Mouse (Mus musculus) heart, embryonic 16.5 days (tissue): Measurements from ENCODE around the gene Foxn4. TPM values are rescaled to one million over a fixed set of nuclear protein-coding genes. Genes with fewer than 3 reads are reported as not detected.

Source experiments
- ATAC-seq: fragments of 200-750 bp; cut with Nextera tagmentation; replicated peaks from 2 replicates; pipeline ENCODE4 v1.8.0; 2017; ENCODE audit warnings: moderate number of reproducible peaks; ENCODE audit not compliant: insufficient read depth, low FRiP score; ENCODE audit errors: extremely low read depth
- H3K27ac ChIP-seq: fragments of 300-500 bp; sonication (generic); 2 replicates; pipeline ENCODE4 v1.5.1; 2014; ENCODE audit warnings: mild to moderate bottlenecking, low read length, control low read depth, moderate library complexity
- H3K27me3 ChIP-seq: fragments of 300-500 bp; sonication (generic); 2 replicates; pipeline ENCODE4 v1.6.1; 2014; ENCODE audit warnings: low read length, mixed read lengths; ENCODE audit not compliant: control insufficient read depth, insufficient read depth
- H3K36me3 ChIP-seq: fragments of 300-500 bp; sonication (generic); 2 replicates; pipeline ENCODE4 v1.6.1; 2014; ENCODE audit not compliant: control insufficient read depth, insufficient read depth
- H3K4me1 ChIP-seq: fragments of 300-500 bp; sonication (generic); 2 replicates; pipeline ENCODE4 v1.6.1; 2014; ENCODE audit warnings: low read length, mixed read lengths; ENCODE audit not compliant: control insufficient read depth, insufficient read depth
- H3K4me2 ChIP-seq: fragments of 300-500 bp; sonication (generic); 2 replicates; pipeline ENCODE4 v1.6.1; 2014; ENCODE audit warnings: low read depth, mild to moderate bottlenecking, control low read depth, low read length
- H3K4me3 ChIP-seq: fragments of 300-500 bp; sonication (generic); 2 replicates; pipeline ENCODE4 v1.5.1; 2014; ENCODE audit warnings: mild to moderate bottlenecking, control low read depth, low read length
- H3K9ac ChIP-seq: fragments of 300-500 bp; sonication (generic); 2 replicates; pipeline ENCODE4 v1.6.1; 2014; ENCODE audit warnings: low read length, control low read depth
- H3K9me3 ChIP-seq: fragments of 300-500 bp; sonication (generic); replicated peaks from 2 replicates; pipeline ENCODE4 v1.6.1; 2016; ENCODE audit warnings: low read length; ENCODE audit not compliant: control insufficient read depth
- WGBS: fragments of 180-500 bp; shearing (Covaris S2); extraction: QIAGEN DNeasy Blood & Tissue Kit; methylation state at CpG from one replicate; pipeline ENCODE4 v1.1.7; 2014; 5-methylcytosine and 5-hydroxymethylcytosine counted together
- polyA plus RNA-seq: library from polyadenylated mRNA; unstranded; fragments of >200 nt; fragmentation: Nextera tagmentation; extraction: Ambion mirVana; gene quantifications from 2 replicates; pipeline ENCODE4 v1.2.1, GENCODE M21; 2015

The Foxn4 gene
- polyA plus RNA-seq, 1 experiment from 2014 or later: 0.11 TPM

DNA sequence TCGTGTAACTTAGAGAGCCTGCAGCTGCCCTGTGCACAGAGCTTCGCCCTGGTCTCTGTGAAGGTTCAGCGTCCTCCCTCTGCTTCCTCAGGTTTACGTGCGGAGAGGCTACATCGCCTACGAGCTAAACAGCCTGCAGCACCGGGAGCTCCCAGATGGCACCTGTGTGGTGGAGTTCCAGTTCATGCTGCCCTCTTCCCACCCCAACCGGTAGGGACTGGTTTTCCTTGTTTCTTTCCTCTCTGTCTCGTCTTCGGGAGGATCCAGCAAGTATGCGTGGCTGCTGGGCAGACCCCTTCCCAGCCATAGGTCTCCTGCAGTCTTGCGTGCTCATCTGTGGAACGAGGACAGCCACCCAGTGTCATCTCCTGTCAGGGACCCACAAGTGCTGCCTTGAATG lies 54.8 kb downstream of the Foxn4 start:
- Histone ChIP-seq H3K27ac (no peak overlapping the region), H3K9ac (no peak overlapping the region), H3K4me2 (no peak overlapping the region), H3K27me3 (no peaks in the 10 kb centered on the region), H3K9me3 (0 out of 2 replicates have a peak, but pooled peaks cover 1% of the 10 kb centered on the region), H3K4me1 (no peaks in the 10 kb centered on the region), H3K4me3 (no peak overlapping the region), H3K36me3 (peaks cover 40% of the 10 kb centered on the region)
- WGBS: 86% methylated on average over 14 of the region's 14 CpGs
- no peak for ATAC-seq

DNA sequence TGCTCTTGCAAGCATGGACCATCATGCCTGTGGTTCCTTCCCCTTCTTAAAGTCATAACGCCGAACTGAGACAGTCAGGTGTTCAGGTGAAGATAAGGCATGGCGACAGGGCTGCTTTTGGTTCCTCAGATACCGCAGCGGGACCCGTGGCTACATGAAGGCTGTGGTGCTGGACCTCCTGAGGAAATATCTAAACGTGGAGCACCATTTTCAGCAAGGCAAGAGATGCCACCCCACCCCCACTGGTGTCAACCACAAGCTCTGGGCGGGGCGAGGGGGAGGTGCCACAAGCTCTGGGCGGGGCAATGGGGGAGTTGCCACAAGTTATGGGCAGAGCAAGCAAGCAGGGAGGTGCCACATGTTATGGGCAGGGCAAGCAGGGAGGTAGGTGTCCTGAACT lies 60.4 kb downstream of the Foxn4 start:
- Histone ChIP-seq H3K36me3 (peaks cover 33% of the 10 kb centered on the region), H3K4me3 (no peak overlapping the region), H3K9me3 (no peaks in the 10 kb centered on the region), H3K27ac (no peak overlapping the region), H3K4me1 (no peaks in the 10 kb centered on the region), H3K9ac (no peak overlapping the region), H3K27me3 (no peaks in the 10 kb centered on the region), H3K4me2 (no peak overlapping the region)
- no peak for ATAC-seq
- 62% methylated on average over 10 of the region's 10 CpGs for WGBS

DNA sequence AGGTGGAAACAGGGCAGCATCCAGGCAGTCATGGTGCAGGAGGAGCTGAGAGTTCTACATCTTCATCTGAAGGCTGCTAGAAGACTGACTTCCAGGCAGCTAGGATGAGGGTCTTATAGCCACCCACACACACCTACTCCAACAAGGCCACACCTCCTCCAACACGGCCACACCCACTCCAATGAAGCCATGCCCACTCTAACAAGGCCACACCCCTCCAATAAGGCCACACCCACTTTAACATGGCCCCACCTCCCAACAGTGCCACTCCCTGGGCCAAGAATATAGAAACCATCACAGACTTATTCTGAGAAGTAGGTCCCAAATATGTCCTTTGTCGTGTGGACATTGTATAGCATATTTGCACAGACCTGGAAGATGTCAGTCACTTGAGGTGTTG lies 67.4 kb downstream of the Foxn4 start:
- H3K4me1 ChIP-seq: no peaks in the 10 kb centered on the region
- H3K4me3 ChIP-seq: no peak overlapping the region
- H3K27ac ChIP-seq: no peak overlapping the region
- 74% methylated on average over 2 of the region's 2 CpGs for WGBS
- H3K9ac ChIP-seq: no peak overlapping the region
- no peaks in the 10 kb centered on the region for H3K9me3 ChIP-seq
- no peak overlapping the region for H3K4me2 ChIP-seq
- no peaks in the 10 kb centered on the region for H3K27me3 ChIP-seq
- no peak for ATAC-seq
- H3K36me3 ChIP-seq: peaks cover 35% of the 10 kb centered on the region

Other genes with a start within 250 kb of the Foxn4 start
- 7.6 and 9.5 TPM in 2 replicates for gene Usp30, start 208.3 kb downstream of the Foxn4 start, polyA plus RNA-seq
- 0.14 and 0.27 TPM in 2 replicates for gene Svop, start 182.2 kb downstream of the Foxn4 start, polyA plus RNA-seq
- 7.3 and 8.0 TPM in 2 replicates for gene Alkbh2, start 145.6 kb downstream of the Foxn4 start, polyA plus RNA-seq
- gene Ung, start 143.4 kb downstream of the Foxn4 start, polyA plus RNA-seq: 42.7 and 43.0 TPM in 2 replicates
- gene Acacb, start 127.3 kb downstream of the Foxn4 start, polyA plus RNA-seq: 12.0 and 13.9 TPM in 2 replicates
- 2.7 and 2.8 TPM in 2 replicates for gene Myo1h, start 15.4 kb upstream of the Foxn4 start, polyA plus RNA-seq
- 112 and 119 TPM in 2 replicates for gene Kctd10, start 106.7 kb upstream of the Foxn4 start, polyA plus RNA-seq
- gene Ube3b, start 106.8 kb upstream of the Foxn4 start, polyA plus RNA-seq: 44.2 and 50.9 TPM in 2 replicates
- gene Mmab, start 170.3 kb upstream of the Foxn4 start, polyA plus RNA-seq: 24.5 and 25.8 TPM in 2 replicates
- 15.8 and 17.5 TPM in 2 replicates for gene Mvk, start 170.5 kb upstream of the Foxn4 start, polyA plus RNA-seq